Mouse (Mus musculus) embryonic facial prominence, embryonic 14.5 days (tissue): ENCODE measurements around the gene Cavin2. TPM values are rescaled to one million over a fixed set of nuclear protein-coding genes. Genes with fewer than 3 reads are reported as not detected.
A peak's percentile ranks its signal among the peaks of the same experiment; 100 is the strongest.

ENCODE experiments used
- ATAC-seq: fragments of 200-750 bp; cut with Nextera tagmentation; 2 replicates; pipeline ENCODE4 v1.8.0; 2017; ENCODE audit warnings: low read depth, moderate number of reproducible peaks, moderate TSS enrichment
- DNase-seq: peaks from one replicate; pipeline ENCODE4 v3.0.0-alpha.2; 2015; ENCODE audit warnings: low spot score
- H3K27ac ChIP-seq: fragments of 300-500 bp; sonication (generic); replicated peaks from 2 replicates; pipeline ENCODE4 v1.5.1; 2014; ENCODE audit warnings: low read depth, mild to moderate bottlenecking, low read length, moderate library complexity
- H3K27me3 ChIP-seq: fragments of 300-500 bp; sonication (generic); replicated peaks from 2 replicates; pipeline ENCODE4 v1.6.1; 2014; ENCODE audit warnings: low read length; ENCODE audit not compliant: control insufficient read depth, insufficient read depth
- H3K36me3 ChIP-seq: fragments of 300-500 bp; sonication (generic); 2 replicates; pipeline ENCODE4 v1.6.1; 2014; ENCODE audit warnings: low read length, mixed read lengths; ENCODE audit not compliant: control insufficient read depth, insufficient read depth
- H3K4me1 ChIP-seq: fragments of 300-500 bp; sonication (generic); 2 replicates; pipeline ENCODE4 v1.6.1; 2014; ENCODE audit warnings: antibody characterized with exemption, low read length; ENCODE audit not compliant: control insufficient read depth, insufficient read depth
- H3K4me2 ChIP-seq: fragments of 300-500 bp; sonication (generic); 2 replicates; pipeline ENCODE4 v1.6.1; 2014; ENCODE audit warnings: low read depth, mild to moderate bottlenecking, low read length, moderate library complexity, mixed read lengths
- H3K4me3 ChIP-seq: fragments of 300-500 bp; sonication (generic); 2 replicates; pipeline ENCODE4 v1.5.1; 2014; ENCODE audit warnings: low read depth, mild to moderate bottlenecking, low read length
- H3K9ac ChIP-seq: fragments of 300-500 bp; sonication (generic); 2 replicates; pipeline ENCODE4 v1.6.1; 2014; ENCODE audit warnings: low read depth, mild to moderate bottlenecking, low read length, moderate library complexity, mixed read lengths
- H3K9me3 ChIP-seq: fragments of 300-500 bp; sonication (generic); 2 replicates; pipeline ENCODE4 v1.6.1; 2016; ENCODE audit warnings: low read length; ENCODE audit not compliant: control insufficient read depth
- WGBS: fragments of 180-500 bp; shearing (Covaris S2); extraction: QIAGEN DNeasy Blood & Tissue Kit; methylation state at CpG from one replicate; pipeline ENCODE4 v1.1.7; 2014; 5-methylcytosine and 5-hydroxymethylcytosine counted together
- polyA plus RNA-seq: library from polyadenylated mRNA; unstranded; fragments of >200 nt; fragmentation: Nextera tagmentation; extraction: Ambion mirVana; gene quantifications from 2 replicates; pipeline ENCODE4 v1.2.1, GENCODE M21; 2014

The Cavin2 gene
- polyA plus RNA-seq, 1 experiment from 2014 or later = 81.6 TPM

GRCm38 (mm10) chr1:51290634-51291033, 1.7 kb downstream of the Cavin2 start:
- Histone ChIP-seq H3K9me3 (no peaks in the 10 kb centered on the region), H3K36me3 (no peaks in the 10 kb centered on the region), H3K4me1 (peaks cover 21% of the 10 kb centered on the region), H3K27me3 (no peaks in the 10 kb centered on the region), H3K4me3 (peak overlapping the region; percentile 24), H3K4me2 (peak overlapping the region; percentile 50), H3K9ac (peak overlapping the region; percentile 46; the same call in 1 of the 2 replicates), H3K27ac (peak overlapping the region; percentile 86; the same call in 1 of the 2 replicates)
- WGBS = 62% methylated on average over 4 of the region's 4 CpGs
- ATAC-seq (no peak), DNase-seq (no peak)

- Histone ChIP-seq H3K27ac (no peak overlapping the region), H3K9ac (no peak overlapping the region), H3K27me3 (no peaks in the 10 kb centered on the region), H3K36me3 (no peaks in the 10 kb centered on the region), H3K9me3 (no peaks in the 10 kb centered on the region), H3K4me3 (no peak overlapping the region), H3K4me2 (peak overlapping the region; percentile 29; the same call in 1 of the 2 replicates), H3K4me1 (peaks cover 21% of the 10 kb centered on the region)
- no peak for ATAC-seq
- no peak for DNase-seq
- 79% methylated on average over 4 of the region's 4 CpGs for WGBS
Measured at GRCm38 (mm10) chr1:51292348-51292747, 3.4 kb downstream of the Cavin2 start.

GRCm38 (mm10) chr1:51300295-51300930, 11.5 kb downstream of the Cavin2 start:
- Histone ChIP-seq H3K27me3 (no peaks in the 10 kb centered on the region), H3K36me3 (no peaks in the 10 kb centered on the region), H3K9ac (no peak overlapping the region), H3K4me1 (no peaks in the 10 kb centered on the region), H3K4me2 (no peak overlapping the region), H3K4me3 (no peak overlapping the region), H3K27ac (no peak overlapping the region), H3K9me3 (no peaks in the 10 kb centered on the region)
- WGBS = 75% methylated on average over 11 of the region's 11 CpGs
- DNase-seq (no peak), ATAC-seq (no peak)

GRCm38 (mm10) chr1:51307056-51307455, 18.1 kb downstream of the Cavin2 start:
- no peak overlapping the region for H3K27ac ChIP-seq
- no peak overlapping the region for H3K4me2 ChIP-seq
- H3K36me3 ChIP-seq = no peaks in the 10 kb centered on the region
- DNase-seq (no peak), ATAC-seq (no peak)
- 57% methylated on average over 3 of the region's 3 CpGs for WGBS
- no peak overlapping the region for H3K4me3 ChIP-seq
- H3K27me3 ChIP-seq = no peaks in the 10 kb centered on the region
- H3K9ac ChIP-seq = no peak overlapping the region
- H3K9me3 ChIP-seq = no peaks in the 10 kb centered on the region
- H3K4me1 ChIP-seq = no peaks in the 10 kb centered on the region

GRCm38 (mm10) chr1:51315476-51315875, 26.6 kb downstream of the Cavin2 start:
- Histone ChIP-seq H3K4me3 (no peak overlapping the region), H3K4me1 (no peaks in the 10 kb centered on the region), H3K36me3 (no peaks in the 10 kb centered on the region), H3K27ac (no peak overlapping the region), H3K9me3 (no peaks in the 10 kb centered on the region), H3K4me2 (no peak overlapping the region), H3K27me3 (no peaks in the 10 kb centered on the region), H3K9ac (no peak overlapping the region)
- 38% methylated on average over 2 of the region's 2 CpGs for WGBS
- ATAC-seq = no peak
- no peak for DNase-seq

GRCm38 (mm10) chr1:51323506-51323905, 34.6 kb downstream of the Cavin2 start:
- Histone ChIP-seq H3K27me3 (no peaks in the 10 kb centered on the region), H3K36me3 (no peaks in the 10 kb centered on the region), H3K9ac (no peak overlapping the region), H3K4me3 (no peak overlapping the region), H3K9me3 (no peaks in the 10 kb centered on the region), H3K4me2 (no peak overlapping the region), H3K4me1 (no peaks in the 10 kb centered on the region; the same call in 1 of the 2 replicates), H3K27ac (no peak overlapping the region)
- DNase-seq (no peak), ATAC-seq (no peak)
- WGBS = 44% methylated on average over 6 of the region's 6 CpGs

DNA sequence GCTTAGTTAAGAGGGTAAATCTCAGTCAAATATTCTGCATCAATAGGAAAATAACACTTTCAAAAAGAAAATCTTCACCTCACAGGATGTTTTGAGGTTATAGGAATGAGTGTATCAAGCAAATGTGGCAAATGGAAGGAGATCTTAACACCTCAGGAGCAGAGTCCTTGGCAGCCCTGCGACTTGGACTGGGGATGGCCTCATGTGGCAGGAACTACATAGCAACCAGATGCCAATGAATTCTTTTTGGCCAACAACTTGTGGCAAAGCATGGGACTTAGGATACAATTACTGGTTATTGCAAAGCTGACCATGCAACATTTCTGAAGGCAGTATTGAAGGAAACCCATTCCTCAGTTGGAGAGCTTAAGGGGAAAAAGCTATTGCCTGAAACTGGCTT, 39.6 kb downstream of the Cavin2 start:
- Histone ChIP-seq H3K27me3 (no peaks in the 10 kb centered on the region), H3K27ac (no peak overlapping the region), H3K36me3 (no peaks in the 10 kb centered on the region), H3K9me3 (no peaks in the 10 kb centered on the region), H3K9ac (no peak overlapping the region), H3K4me2 (no peak overlapping the region), H3K4me1 (peaks cover 3% of the 10 kb centered on the region; the same call in 1 of the 2 replicates), H3K4me3 (no peak overlapping the region)
- DNase-seq = no peak
- no peak for ATAC-seq
- WGBS = 96% methylated on average over 1 of the region's 1 CpGs

DNA sequence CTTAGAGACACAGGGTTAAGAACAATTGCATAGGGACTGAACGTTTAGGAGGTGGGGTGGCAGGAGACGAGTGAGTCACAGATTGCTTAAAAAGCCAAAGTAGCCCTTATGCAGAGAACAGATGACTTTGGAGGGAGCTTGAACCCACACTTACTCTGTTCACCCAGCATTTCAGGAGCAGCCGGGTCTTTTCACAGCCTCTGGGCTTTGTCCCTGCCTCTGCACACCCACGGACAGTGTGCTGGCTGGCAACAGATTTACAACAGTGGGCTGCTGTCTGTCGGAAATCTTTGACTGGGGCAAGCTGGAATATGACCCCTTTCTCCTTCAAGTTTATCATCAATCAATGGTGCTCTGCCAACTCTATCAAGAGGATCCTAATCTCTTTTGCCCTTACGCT, 44.1 kb downstream of the Cavin2 start:
- WGBS = 56% methylated on average over 6 of the region's 6 CpGs
- no peak for ATAC-seq
- Histone ChIP-seq H3K9me3 (no peaks in the 10 kb centered on the region), H3K27ac (no peak overlapping the region), H3K36me3 (no peaks in the 10 kb centered on the region), H3K4me2 (peak overlapping the region; percentile 55; the same call in 1 of the 2 replicates), H3K4me3 (no peak overlapping the region), H3K4me1 (peaks cover 3% of the 10 kb centered on the region; the same call in 1 of the 2 replicates), H3K27me3 (no peaks in the 10 kb centered on the region), H3K9ac (0 out of 2 replicates have a peak overlapping the region, but pooled peaks have one; percentile 5)
- DNase-seq = no peak
